Mouse (Mus musculus): ENCODE data around the gene Ctsa. TPM values are rescaled to one million over a fixed set of nuclear protein-coding genes. Genes with fewer than 3 reads are reported as not detected.
"Not testable (repeated sequence)": the region's sequence is repeated elsewhere in the genome, so short reads cannot be mapped to it uniquely, and the experiment has no call there.

Gene Ctsa
- polyA plus RNA-seq, 1 experiment from 2014 or later = 135 TPM

DNA sequence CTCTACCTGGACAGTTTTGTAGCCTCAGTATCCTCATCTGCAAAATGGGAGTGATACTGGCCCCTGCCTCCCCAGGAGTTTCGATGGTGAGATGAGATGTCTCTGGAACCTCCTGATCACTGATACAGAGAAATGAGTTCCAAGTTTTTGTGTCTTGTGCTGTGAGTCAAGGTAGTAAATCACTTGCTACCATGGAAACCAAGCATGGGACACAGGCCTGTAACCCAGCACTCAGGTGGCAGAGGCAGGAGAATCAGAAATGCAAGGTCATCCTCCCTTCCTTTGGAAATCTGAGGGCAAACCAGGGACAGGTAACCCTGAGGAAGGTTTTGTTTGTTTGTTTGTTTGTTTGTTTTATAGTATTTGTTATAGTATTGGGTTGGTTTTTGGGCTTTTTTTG lies 3.6 kb upstream of the Ctsa start:
- ATAC-seq (ENCODE audit: low FRiP score, low TSS enrichment) = no peak
- H3K27me3 ChIP-seq (ENCODE audit: control insufficient read depth, insufficient read depth, low read length) = no peaks in the 10 kb centered on the region
- no peak overlapping the region for H3K9ac ChIP-seq (ENCODE audit: low read depth, low read length)
- H3K4me1 ChIP-seq (ENCODE audit: control insufficient read depth, insufficient read depth, low read length) = peaks cover 4% of the 10 kb centered on the region; the same call in 1 of the 2 replicates
- H3K36me3 ChIP-seq (ENCODE audit: control insufficient read depth, insufficient read depth, low read length) = peaks cover 38% of the 10 kb centered on the region
- WGBS = 96% methylated on average over 1 of the region's 1 CpGs
- no peaks in the 10 kb centered on the region for H3K9me3 ChIP-seq (ENCODE audit: control insufficient read depth, low read length)
- H3K4me2 ChIP-seq (replicated peaks; ENCODE audit: low read depth, low read length) = no peak overlapping the region
- no peak overlapping the region for H3K27ac ChIP-seq (ENCODE audit: low read depth, low read length)
- no peak overlapping the region for H3K4me3 ChIP-seq (ENCODE audit: low read length)

DNA sequence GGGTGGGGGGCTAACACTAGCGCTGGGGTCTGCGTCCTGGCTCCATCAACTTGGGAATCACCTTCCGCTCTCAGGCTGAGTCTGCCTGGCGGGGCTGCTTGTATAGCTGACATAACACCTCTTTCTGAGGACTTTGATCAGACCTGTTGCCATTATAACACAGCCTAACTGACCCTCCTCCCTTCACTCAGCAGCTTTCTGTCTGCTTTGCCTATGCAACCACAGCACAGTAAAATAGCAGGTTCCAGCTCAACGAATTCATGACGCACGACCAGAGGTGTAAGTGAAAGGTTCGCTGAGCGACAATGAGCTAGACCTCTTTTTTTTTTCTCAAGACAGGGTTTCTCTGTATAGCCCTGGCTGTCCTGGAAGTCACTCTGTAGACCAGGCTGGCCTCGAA lies 1.6 kb upstream of the Ctsa start:
- ATAC-seq (ENCODE audit: low FRiP score, low TSS enrichment) = no peak
- 74% methylated on average over 10 of the region's 10 CpGs for WGBS
- no peaks in the 10 kb centered on the region for H3K9me3 ChIP-seq (ENCODE audit: control insufficient read depth, low read length)
- no peak overlapping the region for H3K27ac ChIP-seq (ENCODE audit: low read depth, low read length)
- peaks cover 29% of the 10 kb centered on the region for H3K36me3 ChIP-seq (ENCODE audit: control insufficient read depth, insufficient read depth, low read length)
- peaks cover 11% of the 10 kb centered on the region for H3K4me1 ChIP-seq (ENCODE audit: control insufficient read depth, insufficient read depth, low read length)
- no peak overlapping the region for H3K4me2 ChIP-seq (replicated peaks; ENCODE audit: low read depth, low read length)
- no peak overlapping the region for H3K4me3 ChIP-seq (ENCODE audit: low read length)
- H3K9ac ChIP-seq (ENCODE audit: low read depth, low read length) = no peak overlapping the region
- no peaks in the 10 kb centered on the region for H3K27me3 ChIP-seq (ENCODE audit: control insufficient read depth, insufficient read depth, low read length)

GRCm38 (mm10) chr2:164832032-164832747 lies 483 bp upstream of the Ctsa start:
- Histone ChIP-seq H3K4me3 (ENCODE audit: low read length) (peak overlapping the region; percentile 63), H3K9ac (ENCODE audit: low read depth, low read length) (peak overlapping the region; percentile 63), H3K4me1 (ENCODE audit: control insufficient read depth, insufficient read depth, low read length) (peaks cover 11% of the 10 kb centered on the region), H3K27me3 (ENCODE audit: control insufficient read depth, insufficient read depth, low read length) (no peaks in the 10 kb centered on the region), H3K36me3 (ENCODE audit: control insufficient read depth, insufficient read depth, low read length) (peaks cover 28% of the 10 kb centered on the region), H3K4me2 (replicated peaks; ENCODE audit: low read depth, low read length) (peak overlapping the region; percentile 95), H3K27ac (ENCODE audit: low read depth, low read length) (no peak overlapping the region), H3K9me3 (ENCODE audit: control insufficient read depth, low read length) (no peaks in the 10 kb centered on the region)
- no peak for ATAC-seq (ENCODE audit: low FRiP score, low TSS enrichment)
- 66% methylated on average over 16 of the region's 16 CpGs for WGBS

- peak; percentile 68 for ATAC-seq (ENCODE audit: low FRiP score, low TSS enrichment)
- no peaks in the 10 kb centered on the region for H3K27me3 ChIP-seq (ENCODE audit: control insufficient read depth, insufficient read depth, low read length)
- H3K4me3 ChIP-seq (ENCODE audit: low read length) = peak within 1 kb of the TSS; percentile 63
- H3K9ac ChIP-seq (ENCODE audit: low read depth, low read length) = peak within 1 kb of the TSS; percentile 63
- H3K9me3 ChIP-seq (ENCODE audit: control insufficient read depth, low read length) = no peaks in the 10 kb centered on the region
- H3K27ac ChIP-seq (ENCODE audit: low read depth, low read length) = peak within 1 kb of the TSS; percentile 83
- under 1% methylated on average over 31 of the region's 31 CpGs for WGBS
- H3K4me2 ChIP-seq (replicated peaks; ENCODE audit: low read depth, low read length) = peak within 1 kb of the TSS; percentile 95
- peaks cover 27% of the 10 kb centered on the region for H3K36me3 ChIP-seq (ENCODE audit: control insufficient read depth, insufficient read depth, low read length)
- H3K4me1 ChIP-seq (ENCODE audit: control insufficient read depth, insufficient read depth, low read length) = peaks cover 11% of the 10 kb centered on the region
Observed at GRCm38 (mm10) chr2:164833314-164833959, 764 bp downstream of the Ctsa start, which contains the start of gene Neurl2. Neurl2 (minus strand) TSS chr2:164833456.

DNA sequence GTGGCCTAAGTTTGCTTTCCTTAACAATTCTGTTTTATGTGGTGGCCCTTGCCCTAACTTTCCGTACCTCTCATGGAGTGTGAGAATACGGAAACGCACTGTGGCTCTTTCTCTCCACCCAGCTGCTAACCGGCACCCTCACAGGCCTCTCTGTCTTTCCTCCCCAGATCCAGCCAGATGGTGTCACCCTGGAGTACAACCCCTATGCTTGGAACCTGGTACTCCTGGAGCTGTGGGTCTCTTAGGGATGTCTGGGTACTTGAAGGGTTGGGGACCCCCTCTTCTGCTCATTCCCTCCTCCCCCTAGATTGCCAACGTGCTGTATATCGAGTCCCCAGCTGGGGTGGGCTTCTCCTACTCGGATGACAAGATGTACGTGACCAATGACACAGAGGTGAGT lies 1.9 kb downstream of the Ctsa start:
- WGBS = 41% methylated on average over 8 of the region's 8 CpGs
- Histone ChIP-seq H3K4me3 (ENCODE audit: low read length) (peak overlapping the region; percentile 63), H3K9ac (ENCODE audit: low read depth, low read length) (peak overlapping the region; percentile 63), H3K27me3 (ENCODE audit: control insufficient read depth, insufficient read depth, low read length) (no peaks in the 10 kb centered on the region), H3K9me3 (ENCODE audit: control insufficient read depth, low read length) (no peaks in the 10 kb centered on the region), H3K4me2 (replicated peaks; ENCODE audit: low read depth, low read length) (peak overlapping the region; percentile 95), H3K36me3 (ENCODE audit: control insufficient read depth, insufficient read depth, low read length) (peaks cover 35% of the 10 kb centered on the region), H3K4me1 (ENCODE audit: control insufficient read depth, insufficient read depth, low read length) (peaks cover 11% of the 10 kb centered on the region), H3K27ac (ENCODE audit: low read depth, low read length) (no peak overlapping the region)
- no peak for ATAC-seq (ENCODE audit: low FRiP score, low TSS enrichment)

DNA sequence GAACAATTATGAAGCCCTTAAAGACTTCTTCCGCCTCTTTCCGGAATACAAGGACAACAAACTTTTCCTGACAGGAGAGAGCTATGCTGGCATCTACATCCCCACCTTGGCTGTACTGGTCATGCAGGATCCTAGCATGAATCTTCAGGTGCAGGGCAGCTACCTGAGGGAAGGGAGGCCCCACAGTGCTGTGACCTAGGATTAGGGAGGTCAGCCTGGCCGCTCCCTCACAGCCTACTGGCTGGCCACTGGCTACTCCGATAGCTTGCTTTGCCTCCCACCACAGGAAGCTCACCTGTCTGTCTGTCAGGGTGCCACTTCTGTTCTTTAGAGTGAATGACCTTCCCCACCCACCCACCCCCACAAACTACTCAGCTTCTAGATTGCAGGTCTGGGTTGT lies 2.5 kb downstream of the Ctsa start:
- H3K4me3 ChIP-seq (ENCODE audit: low read length) = no peak overlapping the region
- no peak overlapping the region for H3K27ac ChIP-seq (ENCODE audit: low read depth, low read length)
- WGBS = over 99% methylated on average over 4 of the region's 4 CpGs
- H3K4me1 ChIP-seq (ENCODE audit: control insufficient read depth, insufficient read depth, low read length) = peaks cover 11% of the 10 kb centered on the region
- no peak for ATAC-seq (ENCODE audit: low FRiP score, low TSS enrichment)
- no peaks in the 10 kb centered on the region for H3K27me3 ChIP-seq (ENCODE audit: control insufficient read depth, insufficient read depth, low read length)
- peaks cover 41% of the 10 kb centered on the region for H3K36me3 ChIP-seq (ENCODE audit: control insufficient read depth, insufficient read depth, low read length)
- no peaks in the 10 kb centered on the region for H3K9me3 ChIP-seq (ENCODE audit: control insufficient read depth, low read length)
- H3K9ac ChIP-seq (ENCODE audit: low read depth, low read length) = no peak overlapping the region
- H3K4me2 ChIP-seq (replicated peaks; ENCODE audit: low read depth, low read length) = no peak overlapping the region

DNA sequence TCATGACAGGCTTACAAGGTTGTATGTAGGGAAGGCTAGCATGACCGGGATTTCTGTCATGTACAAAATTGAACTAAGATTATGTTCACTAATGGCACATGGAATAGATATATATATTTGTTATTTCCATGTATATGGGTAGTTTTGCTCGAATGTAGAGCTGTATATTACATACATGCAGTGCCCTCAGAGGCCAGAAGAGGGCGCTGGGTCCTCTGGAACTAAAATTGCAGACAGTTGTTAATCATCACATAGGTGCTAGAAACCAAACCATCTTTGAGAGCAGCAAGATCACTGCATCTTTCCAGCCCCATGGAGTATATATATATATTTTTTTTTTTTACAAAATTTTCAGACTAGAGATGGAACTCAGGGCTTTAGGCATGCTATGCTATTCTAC lies 13.1 kb downstream of the Ctsa start:
- H3K4me1 ChIP-seq (ENCODE audit: control insufficient read depth, insufficient read depth, low read length) = no peaks in the 10 kb centered on the region
- H3K27ac ChIP-seq (ENCODE audit: low read depth, low read length) = no peak overlapping the region
- H3K27me3 ChIP-seq (ENCODE audit: control insufficient read depth, insufficient read depth, low read length) = no peaks in the 10 kb centered on the region
- no peak for ATAC-seq (ENCODE audit: low FRiP score, low TSS enrichment)
- H3K36me3 ChIP-seq (ENCODE audit: control insufficient read depth, insufficient read depth, low read length) = no peaks in the 10 kb centered on the region
- no peaks in the 10 kb centered on the region for H3K9me3 ChIP-seq (ENCODE audit: control insufficient read depth, low read length)
- no peak overlapping the region for H3K9ac ChIP-seq (ENCODE audit: low read depth, low read length)
- no peak overlapping the region for H3K4me3 ChIP-seq (ENCODE audit: low read length)
- WGBS = 63% methylated on average over 3 of the region's 3 CpGs
- no peak overlapping the region for H3K4me2 ChIP-seq (replicated peaks; ENCODE audit: low read depth, low read length)

DNA sequence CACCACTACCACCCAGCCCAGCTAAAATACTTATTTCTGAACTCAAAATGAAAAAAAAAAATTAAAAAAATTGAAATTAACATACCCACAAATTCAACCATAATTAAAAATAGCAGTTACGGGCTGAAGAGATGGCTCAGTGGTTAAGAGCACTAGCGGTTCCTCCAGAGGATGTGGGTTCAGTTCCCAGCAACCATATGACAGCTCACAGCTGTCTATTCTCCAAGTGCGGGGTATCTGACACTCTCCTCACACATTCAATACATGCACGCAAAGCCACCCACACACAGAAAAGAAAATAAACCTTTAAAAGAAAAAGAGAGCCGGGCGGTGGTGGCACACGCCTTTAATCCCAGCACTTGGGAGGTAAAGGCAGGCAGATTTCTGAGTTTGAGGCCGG lies 17.4 kb downstream of the Ctsa start:
- Histone ChIP-seq H3K36me3 (ENCODE audit: control insufficient read depth, insufficient read depth, low read length) (no peaks in the 10 kb centered on the region), H3K4me3 (ENCODE audit: low read length) (no peak overlapping the region), H3K9me3 (ENCODE audit: control insufficient read depth, low read length) (no peaks in the 10 kb centered on the region), H3K4me1 (ENCODE audit: control insufficient read depth, insufficient read depth, low read length) (no peaks in the 10 kb centered on the region), H3K4me2 (replicated peaks; ENCODE audit: low read depth, low read length) (no peak overlapping the region), H3K27me3 (ENCODE audit: control insufficient read depth, insufficient read depth, low read length) (peaks cover 4% of the 10 kb centered on the region; the same call in 1 of the 2 replicates), H3K27ac (ENCODE audit: low read depth, low read length) (no peak overlapping the region), H3K9ac (ENCODE audit: low read depth, low read length) (no peak overlapping the region)
- no peak for ATAC-seq (ENCODE audit: low FRiP score, low TSS enrichment)
- WGBS = 51% methylated on average over 8 of the region's 8 CpGs

GRCm38 (mm10) chr2:164855572-164855971 lies 22.9 kb downstream of the Ctsa start:
- Histone ChIP-seq H3K4me2 (replicated peaks; ENCODE audit: low read depth, low read length) (peak overlapping the region; percentile 92), H3K4me1 (ENCODE audit: control insufficient read depth, insufficient read depth, low read length) (peaks cover 38% of the 10 kb centered on the region), H3K27me3 (ENCODE audit: control insufficient read depth, insufficient read depth, low read length) (peaks cover 24% of the 10 kb centered on the region)
- not testable (repeated sequence) for H3K36me3 ChIP-seq (ENCODE audit: control insufficient read depth, insufficient read depth, low read length); H3K27ac ChIP-seq (ENCODE audit: low read depth, low read length); ATAC-seq (ENCODE audit: low FRiP score, low TSS enrichment); H3K4me3 ChIP-seq (ENCODE audit: low read length); H3K9ac ChIP-seq (ENCODE audit: low read depth, low read length); H3K9me3 ChIP-seq (ENCODE audit: control insufficient read depth, low read length)
- 80% methylated on average over 5 of the region's 5 CpGs for WGBS
